Mouse (Mus musculus) cerebellum, adult (tissue): ENCODE measurements at regions not wholly inside any gene's neighbourhood (a gene's known extent, or its start where the extent isn't known, plus 50 kb on each side); places are given as distances from the start of the nearest gene placed in this dataset.

Experiments
- ATAC-seq: cut with Nextera tagmentation; 2 replicates; pipeline ENCODE4 v1.9.2; 2017; ENCODE audit warnings: mild to moderate bottlenecking, moderate library complexity, mixed read lengths; ENCODE audit not compliant: insufficient number of reproducible peaks, low FRiP score, low TSS enrichment

GRCm38 (mm10) chr19:15801811-15802486 lies 145.2 kb downstream of the Psat1 start:
- ATAC-seq = peak; percentile 63

GRCm38 (mm10) chr19:15800856-15801706 lies 146.1 kb downstream of the Psat1 start:
- ATAC-seq = peak; percentile 46

- ATAC-seq = no peak
Measured at GRCm38 (mm10) chr19:15796466-15796865, 150.7 kb downstream of the Psat1 start.

GRCm38 (mm10) chr19:15791942-15792341 lies 155.2 kb downstream of the Psat1 start:
- no peak for ATAC-seq

GRCm38 (mm10) chr19:15791264-15791913 lies 155.7 kb downstream of the Psat1 start:
- no peak for ATAC-seq

GRCm38 (mm10) chr19:15790620-15791263 lies 156.4 kb downstream of the Psat1 start:
- no peak for ATAC-seq

GRCm38 (mm10) chr19:15789741-15790140 lies 157.4 kb downstream of the Psat1 start:
- no peak for ATAC-seq

GRCm38 (mm10) chr19:15784644-15785043 lies 162.5 kb downstream of the Psat1 start:
- ATAC-seq = no peak

- ATAC-seq = no peak
Measured at GRCm38 (mm10) chr19:15769651-15770050, 177.5 kb downstream of the Psat1 start.

- ATAC-seq = no peak
Measured at GRCm38 (mm10) chr19:15761086-15761485, 186.1 kb downstream of the Psat1 start.

- no peak for ATAC-seq
Measured at GRCm38 (mm10) chr19:15745026-15745777, 201.9 kb downstream of the Psat1 start.

GRCm38 (mm10) chr19:15736200-15736599 lies 210.9 kb downstream of the Psat1 start:
- ATAC-seq = no peak

- no peak for ATAC-seq
Measured at GRCm38 (mm10) chr19:15726785-15727406, 220.2 kb downstream of the Psat1 start.

- ATAC-seq = no peak
Measured at GRCm38 (mm10) chr19:15692379-15693023, 254.6 kb downstream of the Psat1 start.

- ATAC-seq = no peak
Measured at GRCm38 (mm10) chr19:15669996-15670395, 277.1 kb downstream of the Psat1 start.

- ATAC-seq = no peak
Measured at GRCm38 (mm10) chr19:15669541-15669940, 277.6 kb downstream of the Psat1 start.

- ATAC-seq = no peak
Measured at GRCm38 (mm10) chr19:15668624-15669016, 278.5 kb downstream of the Psat1 start.

GRCm38 (mm10) chr19:15667889-15668623 lies 279.1 kb downstream of the Psat1 start:
- ATAC-seq = peak; percentile 61; the same call in 1 of the 2 replicates
